Mouse (Mus musculus): ENCODE data around the gene Gm12830. TPM values are rescaled to one million over a fixed set of nuclear protein-coding genes. Genes with fewer than 3 reads are reported as not detected.

Gene Gm12830
- not detected in 2 replicates for polyA plus RNA-seq (2015; fragmentation: Nextera tagmentation; extraction: Ambion mirVana)

- Histone ChIP-seq H3K4me3 (replicated peaks) (peak within 1 kb of the TSS; percentile 47), H3K9ac (replicated peaks) (peak within 1 kb of the TSS; percentile 53), H3K9me3 (replicated peaks) (no peaks in the 10 kb centered on the region), H3K36me3 (no peaks in the 10 kb centered on the region), H3K27ac (replicated peaks) (no peak within 1 kb of the TSS), H3K4me1 (peaks cover 18% of the 10 kb centered on the region), H3K4me2 (peak within 1 kb of the TSS; percentile 82), H3K27me3 (replicated peaks) (peaks cover 21% of the 10 kb centered on the region)
- peak; percentile 83 for ATAC-seq (ENCODE audit: low FRiP score)
- under 1% methylated on average over 50 of the region's 51 CpGs for WGBS
Measured at GRCm38 (mm10) chr4:114821567-114822192, at the start of gene Gm12830. Gene Gm12830 (plus strand): TSS chr4:114821722.

GRCm38 (mm10) chr4:114773316-114773715 lies 48.2 kb upstream of the Gm12830 start:
- no peak overlapping the region for H3K9ac ChIP-seq (replicated peaks)
- H3K27ac ChIP-seq (replicated peaks), result no peak overlapping the region
- ATAC-seq (ENCODE audit: low FRiP score), result no peak
- H3K4me3 ChIP-seq (replicated peaks), result no peak overlapping the region
- H3K27me3 ChIP-seq (replicated peaks), result no peaks in the 10 kb centered on the region
- H3K9me3 ChIP-seq (replicated peaks), result no peaks in the 10 kb centered on the region
- WGBS, result 97% methylated on average over 1 of the region's 1 CpGs
- H3K4me2 ChIP-seq, result no peak overlapping the region
- H3K4me1 ChIP-seq, result no peaks in the 10 kb centered on the region
- no peaks in the 10 kb centered on the region for H3K36me3 ChIP-seq

- no peaks in the 10 kb centered on the region for H3K36me3 ChIP-seq
- H3K4me1 ChIP-seq, result peaks cover 15% of the 10 kb centered on the region
- H3K27ac ChIP-seq (replicated peaks), result no peak overlapping the region
- ATAC-seq (ENCODE audit: low FRiP score), result peak; percentile 74
- no peak overlapping the region for H3K4me3 ChIP-seq (replicated peaks)
- H3K9me3 ChIP-seq (replicated peaks), result no peaks in the 10 kb centered on the region
- H3K4me2 ChIP-seq, result no peak overlapping the region
- H3K27me3 ChIP-seq (replicated peaks), result no peaks in the 10 kb centered on the region
- no peak overlapping the region for H3K9ac ChIP-seq (replicated peaks)
- 34% methylated on average over 11 of the region's 11 CpGs for WGBS
Measured at GRCm38 (mm10) chr4:114777625-114778202, 43.8 kb upstream of the Gm12830 start.

GRCm38 (mm10) chr4:114778716-114779474 lies 42.6 kb upstream of the Gm12830 start:
- no peak overlapping the region for H3K4me2 ChIP-seq
- no peak; the same call in 1 of the 2 replicates for ATAC-seq (ENCODE audit: low FRiP score)
- H3K4me3 ChIP-seq (replicated peaks), result no peak overlapping the region
- H3K9ac ChIP-seq (replicated peaks), result no peak overlapping the region
- H3K27ac ChIP-seq (replicated peaks), result no peak overlapping the region
- 49% methylated on average over 7 of the region's 7 CpGs for WGBS
- H3K9me3 ChIP-seq (replicated peaks), result no peaks in the 10 kb centered on the region
- no peaks in the 10 kb centered on the region for H3K27me3 ChIP-seq (replicated peaks)
- H3K36me3 ChIP-seq, result no peaks in the 10 kb centered on the region
- peaks cover 15% of the 10 kb centered on the region for H3K4me1 ChIP-seq

GRCm38 (mm10) chr4:114779475-114779757 lies 42.1 kb upstream of the Gm12830 start:
- Histone ChIP-seq H3K4me3 (replicated peaks) (no peak overlapping the region), H3K4me1 (peaks cover 15% of the 10 kb centered on the region), H3K27ac (replicated peaks) (0 out of 2 replicates have a peak overlapping the region, but pooled peaks have one; percentile 1), H3K9me3 (replicated peaks) (no peaks in the 10 kb centered on the region), H3K4me2 (no peak overlapping the region), H3K36me3 (no peaks in the 10 kb centered on the region), H3K27me3 (replicated peaks) (no peaks in the 10 kb centered on the region), H3K9ac (replicated peaks) (no peak overlapping the region)
- no peak for ATAC-seq (ENCODE audit: low FRiP score)
- 14% methylated on average over 5 of the region's 5 CpGs for WGBS

GRCm38 (mm10) chr4:114779758-114780546 lies 41.6 kb upstream of the Gm12830 start:
- Histone ChIP-seq H3K36me3 (no peaks in the 10 kb centered on the region), H3K9ac (replicated peaks) (no peak overlapping the region)
- no peak for ATAC-seq (ENCODE audit: low FRiP score)

GRCm38 (mm10) chr4:114782851-114783250 lies 38.7 kb upstream of the Gm12830 start:
- no peak for ATAC-seq (ENCODE audit: low FRiP score)
- Histone ChIP-seq H3K4me1 (peaks cover 15% of the 10 kb centered on the region), H3K4me3 (replicated peaks) (no peak overlapping the region), H3K9me3 (replicated peaks) (no peaks in the 10 kb centered on the region), H3K36me3 (no peaks in the 10 kb centered on the region), H3K4me2 (no peak overlapping the region), H3K27me3 (replicated peaks) (no peaks in the 10 kb centered on the region; the same call in 1 of the 2 replicates), H3K9ac (replicated peaks) (no peak overlapping the region), H3K27ac (replicated peaks) (no peak overlapping the region)
- WGBS, result 93% methylated on average over 7 of the region's 7 CpGs

More at GRCm38 (mm10) chr4:114779758-114780546, 41.6 kb upstream of the Gm12830 start:
- 31% methylated on average over 17 of the region's 17 CpGs for WGBS
- no peaks in the 10 kb centered on the region for H3K9me3 ChIP-seq (replicated peaks)
- peak overlapping the region; percentile 28; the same call in 1 of the 2 replicates for H3K4me2 ChIP-seq
- 0 out of 2 replicates have a peak overlapping the region, but pooled peaks have one; percentile 1 for H3K27ac ChIP-seq (replicated peaks)
- no peak overlapping the region for H3K4me3 ChIP-seq (replicated peaks)
- H3K27me3 ChIP-seq (replicated peaks), result no peaks in the 10 kb centered on the region
- peaks cover 15% of the 10 kb centered on the region for H3K4me1 ChIP-seq

GRCm38 (mm10) chr4:114784735-114785134 lies 36.8 kb upstream of the Gm12830 start:
- no peak for ATAC-seq (ENCODE audit: low FRiP score)
- no peaks in the 10 kb centered on the region; the same call in 1 of the 2 replicates for H3K27me3 ChIP-seq (replicated peaks)
- H3K9ac ChIP-seq (replicated peaks), result no peak overlapping the region
- no peak overlapping the region for H3K4me3 ChIP-seq (replicated peaks)
- 95% methylated on average over 2 of the region's 2 CpGs for WGBS
- H3K9me3 ChIP-seq (replicated peaks), result no peaks in the 10 kb centered on the region
- H3K4me2 ChIP-seq, result no peak overlapping the region
- peaks cover 7% of the 10 kb centered on the region for H3K4me1 ChIP-seq
- H3K27ac ChIP-seq (replicated peaks), result no peak overlapping the region
- H3K36me3 ChIP-seq, result no peaks in the 10 kb centered on the region

- H3K36me3 ChIP-seq, result no peaks in the 10 kb centered on the region
- H3K4me1 ChIP-seq, result no peaks in the 10 kb centered on the region
- no peak overlapping the region for H3K27ac ChIP-seq (replicated peaks)
- WGBS, result 60% methylated on average over 4 of the region's 4 CpGs
- no peaks in the 10 kb centered on the region for H3K9me3 ChIP-seq (replicated peaks)
- H3K4me3 ChIP-seq (replicated peaks), result no peak overlapping the region
- no peak for ATAC-seq (ENCODE audit: low FRiP score)
- H3K9ac ChIP-seq (replicated peaks), result no peak overlapping the region
- no peak overlapping the region for H3K4me2 ChIP-seq
- peaks cover 3% of the 10 kb centered on the region; the same call in 1 of the 2 replicates for H3K27me3 ChIP-seq (replicated peaks)
Measured at GRCm38 (mm10) chr4:114788856-114789255, 32.7 kb upstream of the Gm12830 start.

- H3K4me1 ChIP-seq, result no peaks in the 10 kb centered on the region
- H3K4me2 ChIP-seq, result no peak overlapping the region
- H3K27ac ChIP-seq (replicated peaks), result no peak overlapping the region
- 0 out of 2 replicates have a peak, but pooled peaks cover 3% of the 10 kb centered on the region for H3K27me3 ChIP-seq (replicated peaks)
- no peaks in the 10 kb centered on the region for H3K9me3 ChIP-seq (replicated peaks)
- no peaks in the 10 kb centered on the region for H3K36me3 ChIP-seq
- H3K9ac ChIP-seq (replicated peaks), result no peak overlapping the region
- H3K4me3 ChIP-seq (replicated peaks), result no peak overlapping the region
- WGBS, result 81% methylated on average over 9 of the region's 9 CpGs
- no peak for ATAC-seq (ENCODE audit: low FRiP score)
Measured at GRCm38 (mm10) chr4:114791650-114792049, 29.9 kb upstream of the Gm12830 start.

GRCm38 (mm10) chr4:114793836-114794235 lies 27.7 kb upstream of the Gm12830 start:
- Histone ChIP-seq H3K9ac (replicated peaks) (no peak overlapping the region), H3K4me3 (replicated peaks) (no peak overlapping the region), H3K4me1 (0 out of 2 replicates have a peak, but pooled peaks cover 6% of the 10 kb centered on the region), H3K27me3 (replicated peaks) (0 out of 2 replicates have a peak, but pooled peaks cover 3% of the 10 kb centered on the region), H3K27ac (replicated peaks) (no peak overlapping the region), H3K4me2 (no peak overlapping the region), H3K36me3 (no peaks in the 10 kb centered on the region), H3K9me3 (replicated peaks) (no peaks in the 10 kb centered on the region)
- 90% methylated on average over 2 of the region's 2 CpGs for WGBS
- no peak for ATAC-seq (ENCODE audit: low FRiP score)

Measured in neural tube, embryonic 15.5 days (tissue).